Mouse (Mus musculus): ENCODE measurements around the gene Sec14l1. TPM values are rescaled to one million over a fixed set of nuclear protein-coding genes. Genes with fewer than 3 reads are reported as not detected.

Gene Sec14l1
- polyA plus RNA-seq, 1 experiment from 2014 or later = 43.6 TPM

DNA sequence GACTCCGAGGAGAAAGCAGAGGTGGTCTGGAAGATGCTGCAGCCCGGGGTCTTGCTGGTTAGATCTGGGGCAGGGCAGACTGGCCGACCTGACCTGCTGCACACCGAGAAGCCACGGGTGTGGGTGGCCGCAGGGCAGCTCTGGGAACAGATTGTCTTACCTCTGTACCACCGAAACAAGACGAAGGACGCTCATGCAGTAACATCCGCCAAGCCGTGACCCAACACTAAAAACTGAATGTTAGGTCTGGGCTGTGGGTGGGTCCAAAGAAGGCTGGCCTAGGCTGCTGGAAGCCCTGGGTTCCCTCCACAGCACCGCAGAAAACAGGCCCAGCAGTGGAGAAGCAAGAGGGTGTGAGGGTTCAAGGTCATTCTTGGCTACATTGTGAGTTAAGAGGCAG is 45.8 kb downstream of the Sec14l1 start:
- peaks cover 29% of the 10 kb centered on the region for H3K36me3 ChIP-seq (ENCODE audit: control insufficient read depth, insufficient read depth, low read length)
- H3K4me1 ChIP-seq (ENCODE audit: control insufficient read depth, insufficient read depth, low read length) = no peaks in the 10 kb centered on the region
- H3K27ac ChIP-seq (ENCODE audit: low read depth, low read length) = no peak overlapping the region
- DNase-seq (ENCODE audit: low spot score) (no peak), ATAC-seq (no peak)
- no peak overlapping the region for H3K9ac ChIP-seq (ENCODE audit: low read length)
- no peak overlapping the region for H3K4me3 ChIP-seq (ENCODE audit: low read depth, low read length)
- WGBS = 93% methylated on average over 12 of the region's 12 CpGs
- no peaks in the 10 kb centered on the region for H3K9me3 ChIP-seq (replicated peaks; ENCODE audit: control insufficient read depth, low read length)
- H3K27me3 ChIP-seq (replicated peaks; ENCODE audit: control insufficient read depth, insufficient read depth, low read length) = no peaks in the 10 kb centered on the region
- H3K4me2 ChIP-seq (ENCODE audit: low read length) = no peak overlapping the region

DNA sequence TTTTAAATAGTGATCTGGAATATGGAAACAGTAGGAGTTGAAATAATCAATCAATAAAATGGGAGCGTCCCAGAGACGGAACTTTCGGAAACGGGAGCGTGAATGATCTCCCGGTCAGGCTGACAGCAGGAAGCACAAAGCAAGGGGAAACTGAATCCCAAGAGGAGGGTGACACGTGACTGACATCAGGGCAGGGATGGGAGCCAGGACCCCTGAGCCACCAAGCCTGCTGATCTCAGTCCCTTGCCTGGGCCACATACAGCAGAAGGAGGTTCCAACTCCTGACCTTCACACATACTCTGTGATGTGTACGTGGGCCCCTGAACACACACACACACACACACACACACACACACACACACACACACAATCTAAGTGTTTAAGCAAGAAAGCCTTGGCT is 46.6 kb downstream of the Sec14l1 start:
- WGBS = 83% methylated on average over 8 of the region's 8 CpGs
- no peaks in the 10 kb centered on the region for H3K9me3 ChIP-seq (replicated peaks; ENCODE audit: control insufficient read depth, low read length)
- ATAC-seq (no peak), DNase-seq (ENCODE audit: low spot score) (no peak)
- H3K4me1 ChIP-seq (ENCODE audit: control insufficient read depth, insufficient read depth, low read length) = no peaks in the 10 kb centered on the region
- H3K27ac ChIP-seq (ENCODE audit: low read depth, low read length) = no peak overlapping the region
- no peak overlapping the region for H3K4me3 ChIP-seq (ENCODE audit: low read depth, low read length)
- H3K27me3 ChIP-seq (replicated peaks; ENCODE audit: control insufficient read depth, insufficient read depth, low read length) = no peaks in the 10 kb centered on the region
- H3K4me2 ChIP-seq (ENCODE audit: low read length) = no peak overlapping the region
- H3K36me3 ChIP-seq (ENCODE audit: control insufficient read depth, insufficient read depth, low read length) = peaks cover 23% of the 10 kb centered on the region
- no peak overlapping the region for H3K9ac ChIP-seq (ENCODE audit: low read length)

DNA sequence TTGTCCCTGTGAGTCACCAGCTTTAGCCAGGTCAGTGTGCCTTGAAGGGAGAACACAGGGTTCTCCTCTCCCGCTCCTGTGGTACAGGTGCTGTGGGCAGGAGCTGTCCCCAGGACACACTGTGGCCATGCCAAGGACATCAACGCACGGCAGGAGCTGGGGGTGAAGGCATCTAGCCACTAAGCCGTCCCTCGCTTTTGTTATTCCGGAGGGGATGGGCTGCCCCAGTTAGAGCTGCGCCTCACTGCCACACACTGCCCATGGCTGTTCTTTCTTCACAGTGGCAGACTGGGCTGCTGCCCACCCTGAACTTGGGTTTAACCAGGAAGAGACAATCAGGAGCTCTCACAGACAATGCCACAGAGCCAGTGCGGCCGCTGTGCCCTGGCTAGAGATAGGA is 48.1 kb downstream of the Sec14l1 start:
- Histone ChIP-seq H3K27me3 (replicated peaks; ENCODE audit: control insufficient read depth, insufficient read depth, low read length) (no peaks in the 10 kb centered on the region), H3K27ac (ENCODE audit: low read depth, low read length) (no peak overlapping the region), H3K4me2 (ENCODE audit: low read length) (no peak overlapping the region), H3K9me3 (replicated peaks; ENCODE audit: control insufficient read depth, low read length) (no peaks in the 10 kb centered on the region), H3K9ac (ENCODE audit: low read length) (no peak overlapping the region), H3K36me3 (ENCODE audit: control insufficient read depth, insufficient read depth, low read length) (peaks cover 17% of the 10 kb centered on the region), H3K4me3 (ENCODE audit: low read depth, low read length) (no peak overlapping the region), H3K4me1 (ENCODE audit: control insufficient read depth, insufficient read depth, low read length) (no peaks in the 10 kb centered on the region)
- 70% methylated on average over 9 of the region's 9 CpGs for WGBS
- DNase-seq (ENCODE audit: low spot score) = no peak
- ATAC-seq = no peak

DNA sequence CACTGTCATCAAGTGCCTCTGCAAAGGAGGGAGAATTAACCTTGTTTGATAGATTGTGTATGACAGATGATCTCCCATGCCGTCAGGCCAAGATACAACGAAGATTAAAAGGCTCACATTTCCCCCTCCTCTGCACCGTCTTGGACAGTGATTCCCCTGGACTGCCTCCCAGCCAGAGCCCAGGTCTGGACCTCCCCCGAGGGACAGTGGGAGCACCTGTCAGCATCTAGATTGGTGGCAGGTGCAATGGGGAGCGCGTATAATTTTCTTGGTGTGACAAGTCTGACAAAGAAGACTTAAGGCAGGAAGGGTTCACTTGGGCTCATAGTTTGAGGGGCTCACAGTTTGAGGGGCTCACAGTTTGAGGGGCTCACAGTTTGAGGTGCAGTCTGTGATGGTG is 48.8 kb downstream of the Sec14l1 start:
- ATAC-seq (no peak), DNase-seq (ENCODE audit: low spot score) (no peak)
- H3K27me3 ChIP-seq (replicated peaks; ENCODE audit: control insufficient read depth, insufficient read depth, low read length) = no peaks in the 10 kb centered on the region
- WGBS = 92% methylated on average over 6 of the region's 6 CpGs
- H3K4me2 ChIP-seq (ENCODE audit: low read length) = no peak overlapping the region
- H3K4me3 ChIP-seq (ENCODE audit: low read depth, low read length) = no peak overlapping the region
- H3K9me3 ChIP-seq (replicated peaks; ENCODE audit: control insufficient read depth, low read length) = no peaks in the 10 kb centered on the region
- H3K4me1 ChIP-seq (ENCODE audit: control insufficient read depth, insufficient read depth, low read length) = no peaks in the 10 kb centered on the region; the same call in 1 of the 2 replicates
- no peak overlapping the region for H3K9ac ChIP-seq (ENCODE audit: low read length)
- no peak overlapping the region for H3K27ac ChIP-seq (ENCODE audit: low read depth, low read length)
- peaks cover 12% of the 10 kb centered on the region for H3K36me3 ChIP-seq (ENCODE audit: control insufficient read depth, insufficient read depth, low read length)

DNA sequence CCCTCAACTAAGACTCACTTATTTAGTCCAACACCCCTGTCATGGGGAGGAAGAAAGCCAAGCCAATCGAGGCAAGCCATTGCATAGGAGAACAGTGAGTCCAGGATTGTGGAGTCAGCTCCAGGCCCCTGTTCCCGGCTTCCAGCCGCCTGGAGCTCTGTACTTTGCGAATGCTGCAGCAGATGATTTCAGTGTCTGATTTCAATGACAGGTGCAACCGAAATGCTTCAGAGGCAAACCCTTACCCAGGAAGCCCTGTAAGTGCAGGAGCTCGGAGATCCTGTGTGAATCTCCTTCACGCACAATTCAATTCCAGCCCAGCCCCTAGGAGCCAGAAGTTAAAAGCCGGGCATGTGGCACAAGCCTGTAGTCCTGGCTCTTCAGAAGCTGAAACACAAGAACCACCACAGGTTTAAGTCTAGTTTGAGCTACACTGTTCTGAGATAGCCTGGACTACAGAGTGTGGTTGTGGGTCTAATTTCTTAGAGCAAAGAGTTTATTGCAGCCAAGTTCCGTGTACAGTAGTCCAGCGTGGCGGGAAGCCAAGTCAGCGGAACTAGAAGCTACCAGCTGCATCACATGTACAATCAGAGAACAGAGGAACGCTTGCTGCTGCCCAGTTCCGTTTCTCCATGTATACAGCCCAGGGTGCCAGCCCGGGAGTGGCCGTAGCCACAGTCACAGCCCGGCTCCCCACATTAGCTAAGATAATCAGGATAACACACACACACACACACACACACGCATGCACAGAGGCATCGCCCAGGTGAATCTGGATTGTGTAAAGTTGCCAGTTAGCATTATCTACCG is 53.5 kb downstream of the Sec14l1 start:
- Histone ChIP-seq H3K9me3 (replicated peaks; ENCODE audit: control insufficient read depth, low read length) (no peaks in the 10 kb centered on the region), H3K4me3 (ENCODE audit: low read depth, low read length) (no peak overlapping the region), H3K36me3 (ENCODE audit: control insufficient read depth, insufficient read depth, low read length) (no peaks in the 10 kb centered on the region), H3K27ac (ENCODE audit: low read depth, low read length) (peak overlapping the region; percentile 63), H3K4me2 (ENCODE audit: low read length) (no peak overlapping the region), H3K9ac (ENCODE audit: low read length) (no peak overlapping the region), H3K4me1 (ENCODE audit: control insufficient read depth, insufficient read depth, low read length) (no peaks in the 10 kb centered on the region; the same call in 1 of the 2 replicates), H3K27me3 (replicated peaks; ENCODE audit: control insufficient read depth, insufficient read depth, low read length) (no peaks in the 10 kb centered on the region)
- WGBS = 80% methylated on average over 20 of the region's 20 CpGs
- DNase-seq (ENCODE audit: low spot score) (peak; percentile 34), ATAC-seq (no peak)

DNA sequence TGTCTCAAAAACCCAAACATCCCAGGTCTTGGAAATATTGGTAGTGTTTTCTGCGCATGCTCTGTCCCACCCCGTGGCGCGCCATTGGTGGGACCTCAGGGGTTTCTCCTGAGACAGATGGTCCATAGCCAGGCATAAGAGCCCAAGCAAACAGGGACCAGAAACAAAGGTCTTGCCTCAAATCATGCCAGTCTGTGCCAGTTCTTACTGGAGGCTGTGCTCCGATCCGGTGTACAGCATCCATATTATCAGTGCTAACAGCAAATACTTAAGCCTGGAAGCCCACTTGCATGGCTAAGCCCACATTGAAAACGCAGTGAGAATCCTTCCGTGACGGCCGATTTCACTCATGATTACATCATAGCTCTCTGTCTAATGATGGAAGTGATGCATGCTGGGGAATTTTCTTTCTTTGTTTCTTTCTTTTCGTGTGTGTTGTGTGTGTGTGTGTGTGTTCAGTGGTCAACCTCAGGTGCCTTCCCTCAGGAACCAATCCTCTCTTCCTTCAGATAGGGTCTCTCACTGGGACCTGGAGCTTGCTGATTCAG is 54.2 kb downstream of the Sec14l1 start:
- H3K4me2 ChIP-seq (ENCODE audit: low read length) = no peak overlapping the region
- no peak overlapping the region for H3K4me3 ChIP-seq (ENCODE audit: low read depth, low read length)
- 66% methylated on average over 11 of the region's 11 CpGs for WGBS
- H3K36me3 ChIP-seq (ENCODE audit: control insufficient read depth, insufficient read depth, low read length) = no peaks in the 10 kb centered on the region
- ATAC-seq (no peak), DNase-seq (ENCODE audit: low spot score) (peak; percentile 61)
- no peak overlapping the region for H3K9ac ChIP-seq (ENCODE audit: low read length)
- peak overlapping the region; percentile 63 for H3K27ac ChIP-seq (ENCODE audit: low read depth, low read length)
- peaks cover 1% of the 10 kb centered on the region for H3K4me1 ChIP-seq (ENCODE audit: control insufficient read depth, insufficient read depth, low read length)
- H3K27me3 ChIP-seq (replicated peaks; ENCODE audit: control insufficient read depth, insufficient read depth, low read length) = no peaks in the 10 kb centered on the region
- no peaks in the 10 kb centered on the region for H3K9me3 ChIP-seq (replicated peaks; ENCODE audit: control insufficient read depth, low read length)

DNA sequence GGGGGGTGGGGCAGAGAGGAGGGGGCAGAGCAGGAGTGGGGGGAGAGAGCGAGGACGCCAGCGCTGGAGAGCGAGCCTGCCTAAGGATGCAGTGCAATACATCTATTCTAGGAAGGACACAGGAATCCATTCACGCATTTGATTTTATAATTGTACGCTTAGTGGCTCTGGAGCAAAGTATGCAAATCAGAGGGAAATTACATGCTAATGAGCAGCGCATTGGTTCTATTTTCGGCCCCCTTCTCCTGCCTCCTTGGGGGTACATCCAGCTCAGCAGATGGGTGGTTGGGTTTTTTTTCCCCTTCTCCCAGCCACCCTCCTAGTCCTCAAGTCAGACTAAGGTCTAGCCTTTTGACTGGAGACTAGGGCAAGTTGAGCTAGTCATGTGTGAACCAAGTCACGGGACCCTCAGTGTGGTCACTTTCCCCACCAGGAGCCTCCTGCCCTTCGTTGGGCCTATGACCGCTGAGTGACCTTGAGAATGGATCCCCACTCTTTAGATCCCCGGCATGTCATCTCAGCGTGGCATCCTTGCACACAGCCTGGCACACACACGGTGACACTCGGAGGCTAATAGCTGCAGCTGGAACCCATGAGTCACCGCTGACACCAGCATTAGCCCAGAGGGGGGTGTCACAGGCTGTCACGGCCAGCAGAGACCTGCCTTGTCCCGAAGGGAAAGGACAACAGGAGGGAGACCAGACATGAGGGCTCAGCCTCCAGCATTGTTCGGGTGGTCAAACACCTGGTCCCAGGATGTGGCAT is 55.0 kb downstream of the Sec14l1 start:
- Histone ChIP-seq H3K27ac (ENCODE audit: low read depth, low read length) (peak overlapping the region; percentile 63; the same call in 1 of the 2 replicates), H3K9me3 (replicated peaks; ENCODE audit: control insufficient read depth, low read length) (no peaks in the 10 kb centered on the region), H3K4me2 (ENCODE audit: low read length) (no peak overlapping the region), H3K9ac (ENCODE audit: low read length) (no peak overlapping the region), H3K36me3 (ENCODE audit: control insufficient read depth, insufficient read depth, low read length) (no peaks in the 10 kb centered on the region), H3K4me1 (ENCODE audit: control insufficient read depth, insufficient read depth, low read length) (peaks cover 9% of the 10 kb centered on the region), H3K4me3 (ENCODE audit: low read depth, low read length) (no peak overlapping the region), H3K27me3 (replicated peaks; ENCODE audit: control insufficient read depth, insufficient read depth, low read length) (no peaks in the 10 kb centered on the region)
- DNase-seq (ENCODE audit: low spot score) (peak; percentile 81), ATAC-seq (peak; percentile 82)
- WGBS = 65% methylated on average over 19 of the region's 19 CpGs

DNA sequence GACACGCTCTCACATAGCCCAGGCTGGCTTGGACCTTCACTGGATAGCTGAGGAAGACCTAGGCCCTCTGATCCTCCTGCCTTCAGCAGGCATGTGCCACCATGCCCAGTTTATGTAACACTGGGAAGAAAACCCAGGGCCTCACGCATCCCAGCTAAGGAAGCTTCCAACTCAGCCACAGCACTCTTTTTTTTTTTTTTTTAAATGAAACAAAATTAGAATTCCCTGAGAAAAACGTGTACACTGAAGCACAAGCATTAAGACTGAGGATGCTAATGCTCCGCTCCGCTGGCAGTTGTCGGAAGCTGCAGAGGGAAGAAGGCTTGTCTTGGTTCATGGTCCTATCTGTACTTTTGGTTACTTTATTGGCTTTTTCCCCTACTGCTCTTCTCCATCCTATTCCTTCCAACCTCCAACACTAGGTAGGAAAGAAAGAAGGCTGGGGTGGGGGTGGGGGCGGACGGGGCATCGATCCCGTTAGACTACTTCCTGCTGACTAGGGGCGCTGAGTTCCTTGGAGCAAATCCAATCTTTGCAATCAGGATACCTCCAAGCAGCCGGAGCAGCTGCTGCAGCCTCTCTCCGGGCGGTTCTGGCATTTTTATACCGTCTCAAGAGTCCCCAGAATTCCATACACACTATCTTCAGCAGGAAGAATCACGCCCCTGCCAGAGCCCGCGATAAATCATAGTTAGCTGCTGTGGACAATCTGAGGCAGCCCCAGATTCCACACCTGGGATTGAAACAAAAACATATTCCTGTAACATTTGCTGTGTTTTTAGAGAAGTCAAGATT is 59.3 kb downstream of the Sec14l1 start:
- H3K4me1 ChIP-seq (ENCODE audit: control insufficient read depth, insufficient read depth, low read length) = peaks cover 9% of the 10 kb centered on the region
- DNase-seq (ENCODE audit: low spot score) = peak; percentile 60
- H3K4me3 ChIP-seq (ENCODE audit: low read depth, low read length) = no peak overlapping the region
- no peaks in the 10 kb centered on the region for H3K9me3 ChIP-seq (replicated peaks; ENCODE audit: control insufficient read depth, low read length)
- ATAC-seq = no peak
- 39% methylated on average over 18 of the region's 18 CpGs for WGBS
- H3K36me3 ChIP-seq (ENCODE audit: control insufficient read depth, insufficient read depth, low read length) = no peaks in the 10 kb centered on the region
- no peaks in the 10 kb centered on the region for H3K27me3 ChIP-seq (replicated peaks; ENCODE audit: control insufficient read depth, insufficient read depth, low read length)
- no peak overlapping the region for H3K27ac ChIP-seq (ENCODE audit: low read depth, low read length)
- H3K9ac ChIP-seq (ENCODE audit: low read length) = peak overlapping the region; percentile 29; the same call in 1 of the 2 replicates
- peak overlapping the region; percentile 36 for H3K4me2 ChIP-seq (ENCODE audit: low read length)
